Mouse (Mus musculus): ENCODE data around the gene Fmod. TPM values are rescaled to one million over a fixed set of nuclear protein-coding genes. Genes with fewer than 3 reads are reported as not detected.

Fmod gene
- polyA plus RNA-seq, 1 experiment from 2014 or later: 3.3 TPM

GRCm38 (mm10) chr1:134070099-134070669 is 33.1 kb downstream of the Fmod start:
- H3K27me3 ChIP-seq: no peaks in the 10 kb centered on the region
- ATAC-seq (ENCODE audit: low FRiP score): no peak
- H3K4me2 ChIP-seq: no peak overlapping the region
- WGBS: 63% methylated on average over 8 of the region's 8 CpGs
- H3K4me3 ChIP-seq (replicated peaks): no peak overlapping the region
- peaks cover 9% of the 10 kb centered on the region; the same call in 1 of the 2 replicates for H3K36me3 ChIP-seq (replicated peaks)
- H3K9ac ChIP-seq: no peak overlapping the region; the same call in 1 of the 2 replicates
- peaks cover 90% of the 10 kb centered on the region for H3K4me1 ChIP-seq
- H3K9me3 ChIP-seq: no peaks in the 10 kb centered on the region
- peak overlapping the region; percentile 93 for H3K27ac ChIP-seq

GRCm38 (mm10) chr1:134071411-134072018 is 34.5 kb downstream of the Fmod start:
- H3K36me3 ChIP-seq (replicated peaks): peaks cover 23% of the 10 kb centered on the region
- no peak overlapping the region for H3K4me2 ChIP-seq
- H3K27me3 ChIP-seq: no peaks in the 10 kb centered on the region
- WGBS: 14% methylated on average over 10 of the region's 10 CpGs
- H3K4me3 ChIP-seq (replicated peaks): no peak overlapping the region
- peaks cover 89% of the 10 kb centered on the region for H3K4me1 ChIP-seq
- 0 out of 2 replicates have a peak overlapping the region, but pooled peaks have one; percentile 29 for H3K9ac ChIP-seq
- H3K9me3 ChIP-seq: no peaks in the 10 kb centered on the region
- ATAC-seq (ENCODE audit: low FRiP score): peak; percentile 50; the same call in 1 of the 2 replicates
- H3K27ac ChIP-seq: peak overlapping the region; percentile 93

GRCm38 (mm10) chr1:134073061-134073564 is 36.1 kb downstream of the Fmod start:
- 88% methylated on average over 6 of the region's 6 CpGs for WGBS
- Histone ChIP-seq H3K4me3 (replicated peaks) (no peak overlapping the region), H3K9me3 (no peaks in the 10 kb centered on the region), H3K9ac (no peak overlapping the region), H3K27me3 (no peaks in the 10 kb centered on the region), H3K4me1 (peaks cover 87% of the 10 kb centered on the region), H3K4me2 (no peak overlapping the region), H3K36me3 (replicated peaks) (peaks cover 33% of the 10 kb centered on the region), H3K27ac (peak overlapping the region; percentile 93)
- ATAC-seq (ENCODE audit: low FRiP score): no peak

- WGBS: 91% methylated on average over 1 of the region's 1 CpGs
- ATAC-seq (ENCODE audit: low FRiP score): no peak
- Histone ChIP-seq H3K9me3 (no peaks in the 10 kb centered on the region), H3K27ac (peak overlapping the region; percentile 93; the same call in 1 of the 2 replicates), H3K4me1 (peaks cover 82% of the 10 kb centered on the region), H3K4me3 (replicated peaks) (no peak overlapping the region), H3K9ac (no peak overlapping the region), H3K4me2 (no peak overlapping the region; the same call in 1 of the 2 replicates), H3K36me3 (replicated peaks) (peaks cover 33% of the 10 kb centered on the region), H3K27me3 (no peaks in the 10 kb centered on the region)
Measured at GRCm38 (mm10) chr1:134073658-134074057, 36.6 kb downstream of the Fmod start.

- Histone ChIP-seq H3K27ac (peak overlapping the region; percentile 57; the same call in 1 of the 2 replicates), H3K9me3 (no peaks in the 10 kb centered on the region), H3K27me3 (no peaks in the 10 kb centered on the region), H3K4me1 (peaks cover 82% of the 10 kb centered on the region), H3K4me3 (replicated peaks) (no peak overlapping the region), H3K4me2 (0 out of 2 replicates have a peak overlapping the region, but pooled peaks have one; percentile 81), H3K9ac (no peak overlapping the region), H3K36me3 (replicated peaks) (peaks cover 33% of the 10 kb centered on the region)
- 52% methylated on average over 3 of the region's 3 CpGs for WGBS
- ATAC-seq (ENCODE audit: low FRiP score): no peak
Measured at GRCm38 (mm10) chr1:134074184-134074583, 37.1 kb downstream of the Fmod start.

- 89% methylated on average over 10 of the region's 10 CpGs for WGBS
- 0 out of 2 replicates have a peak overlapping the region, but pooled peaks have one; percentile 81 for H3K4me2 ChIP-seq
- no peaks in the 10 kb centered on the region for H3K27me3 ChIP-seq
- H3K4me3 ChIP-seq (replicated peaks): 0 out of 2 replicates have a peak overlapping the region, but pooled peaks have one; percentile 8
- H3K36me3 ChIP-seq (replicated peaks): peaks cover 33% of the 10 kb centered on the region
- H3K9ac ChIP-seq: no peak overlapping the region
- no peak for ATAC-seq (ENCODE audit: low FRiP score)
- peaks cover 84% of the 10 kb centered on the region for H3K4me1 ChIP-seq
- H3K27ac ChIP-seq: peak overlapping the region; percentile 57; the same call in 1 of the 2 replicates
- H3K9me3 ChIP-seq: no peaks in the 10 kb centered on the region
Measured at GRCm38 (mm10) chr1:134074606-134075005, 37.6 kb downstream of the Fmod start.

GRCm38 (mm10) chr1:134075532-134075931 is 38.5 kb downstream of the Fmod start:
- 88% methylated on average over 8 of the region's 8 CpGs for WGBS
- peaks cover 84% of the 10 kb centered on the region for H3K4me1 ChIP-seq
- H3K27me3 ChIP-seq: no peaks in the 10 kb centered on the region
- H3K27ac ChIP-seq: peak overlapping the region; percentile 68
- peak overlapping the region; percentile 93; the same call in 1 of the 2 replicates for H3K9ac ChIP-seq
- ATAC-seq (ENCODE audit: low FRiP score): no peak
- H3K36me3 ChIP-seq (replicated peaks): peaks cover 33% of the 10 kb centered on the region
- no peaks in the 10 kb centered on the region for H3K9me3 ChIP-seq
- H3K4me3 ChIP-seq (replicated peaks): peak overlapping the region; percentile 76
- peak overlapping the region; percentile 81 for H3K4me2 ChIP-seq

GRCm38 (mm10) chr1:134076789-134077188 is 39.7 kb downstream of the Fmod start:
- Histone ChIP-seq H3K9ac (peak overlapping the region; percentile 93), H3K4me2 (peak overlapping the region; percentile 81), H3K4me1 (peaks cover 72% of the 10 kb centered on the region), H3K9me3 (no peaks in the 10 kb centered on the region), H3K27ac (peak overlapping the region; percentile 68), H3K27me3 (no peaks in the 10 kb centered on the region), H3K4me3 (replicated peaks) (peak overlapping the region; percentile 76), H3K36me3 (replicated peaks) (peaks cover 33% of the 10 kb centered on the region)
- ATAC-seq (ENCODE audit: low FRiP score): no peak
- 16% methylated on average over 2 of the region's 2 CpGs for WGBS

GRCm38 (mm10) chr1:134077389-134078060 is 40.5 kb downstream of the Fmod start:
- H3K4me2 ChIP-seq: peak overlapping the region; percentile 81
- peak; percentile 19; the same call in 1 of the 2 replicates for ATAC-seq (ENCODE audit: low FRiP score)
- H3K9ac ChIP-seq: peak overlapping the region; percentile 93
- H3K27me3 ChIP-seq: no peaks in the 10 kb centered on the region
- peaks cover 65% of the 10 kb centered on the region for H3K4me1 ChIP-seq
- H3K27ac ChIP-seq: peak overlapping the region; percentile 85
- peak overlapping the region; percentile 76 for H3K4me3 ChIP-seq (replicated peaks)
- 32% methylated on average over 14 of the region's 14 CpGs for WGBS
- H3K36me3 ChIP-seq (replicated peaks): peaks cover 33% of the 10 kb centered on the region
- no peaks in the 10 kb centered on the region for H3K9me3 ChIP-seq

- peak overlapping the region; percentile 76 for H3K4me3 ChIP-seq (replicated peaks)
- WGBS: 6% methylated on average over 19 of the region's 19 CpGs
- peak overlapping the region; percentile 85 for H3K27ac ChIP-seq
- no peaks in the 10 kb centered on the region for H3K27me3 ChIP-seq
- H3K9me3 ChIP-seq: no peaks in the 10 kb centered on the region
- H3K9ac ChIP-seq: peak overlapping the region; percentile 93
- peak overlapping the region; percentile 81 for H3K4me2 ChIP-seq
- peak; percentile 12; the same call in 1 of the 2 replicates for ATAC-seq (ENCODE audit: low FRiP score)
- H3K4me1 ChIP-seq: peaks cover 62% of the 10 kb centered on the region
- peaks cover 33% of the 10 kb centered on the region for H3K36me3 ChIP-seq (replicated peaks)
Measured at GRCm38 (mm10) chr1:134078061-134078795, 41.2 kb downstream of the Fmod start.

GRCm38 (mm10) chr1:134078802-134079476 is 41.9 kb downstream of the Fmod start, which contains the start of gene Btg2:
Gene Btg2, minus strand, starts transcription at chr1:134079120.
- Histone ChIP-seq H3K9me3 (no peaks in the 10 kb centered on the region), H3K9ac (peak within 1 kb of the TSS; percentile 93), H3K36me3 (replicated peaks) (peaks cover 33% of the 10 kb centered on the region), H3K4me3 (replicated peaks) (peak within 1 kb of the TSS; percentile 76), H3K4me1 (peaks cover 58% of the 10 kb centered on the region), H3K4me2 (peak within 1 kb of the TSS; percentile 81), H3K27me3 (no peaks in the 10 kb centered on the region), H3K27ac (peak within 1 kb of the TSS; percentile 85)
- WGBS: under 1% methylated on average over 59 of the region's 62 CpGs
- peak; percentile 95 for ATAC-seq (ENCODE audit: low FRiP score)

All from forebrain, embryonic 12.5 days (tissue).